8 mouse cellular contexts compared by ENCODE assay signal in genomic region chr6:136532535-136533291, GRCm38 (mm10). TPM values are rescaled to one million over a fixed set of nuclear protein-coding genes. Genes with fewer than 3 reads are reported as not detected.
A peak's percentile ranks its signal among the peaks of the same experiment; 100 is the strongest.
DNase-seq lines count a peak whose midpoint lies in the region; ATAC-seq and TF ChIP-seq lines count a peak whose summit lies in the region.

No protein-coding gene starts in this region.

- peak; percentile 87 for ATAC-seq in forebrain, embryonic 11.5 days (replicated peaks; ENCODE audit: low FRiP score)
- peak; percentile 88 for ATAC-seq in heart, embryonic 14.5 days (ENCODE audit: insufficient number of reproducible peaks, insufficient read depth, low FRiP score, low read depth)
- peak; percentile 82 for ATAC-seq in liver, embryonic 11.5 days (replicated peaks; ENCODE audit: low FRiP score)

- no peak for TF ChIP-seq RAD21 in MEL (IDR thresholded peaks at IDR 0.05; ENCODE audit: low read depth, low read length)

- peaks cover 50% of the 10 kb centered on the region for H3K79me2 ChIP-seq in MEL (ENCODE audit: control insufficient read depth, insufficient read depth, low read length, poor library complexity)

- 16% methylated on average over 7 of the region's 7 CpGs for WGBS in forebrain, embryonic 11.5 days
- 14% methylated on average over 7 of the region's 7 CpGs for WGBS in heart, embryonic 14.5 days
- 32% methylated on average over 7 of the region's 7 CpGs for WGBS in liver, embryonic 11.5 days

- no peaks in the 10 kb centered on the region for H3K27me3 ChIP-seq in MEL (ENCODE audit: control insufficient read depth in 1 of 2, insufficient read depth in 2 of 2, low read length in 2 of 2)
- no peaks in the 10 kb centered on the region for H3K27me3 ChIP-seq in forebrain, embryonic 11.5 days (ENCODE audit: control insufficient read depth, insufficient read depth, low read length)
- H3K27me3 ChIP-seq in heart, embryonic 14.5 days (ENCODE audit: control insufficient read depth, insufficient read depth, low read length) = no peaks in the 10 kb centered on the region
- H3K27me3 ChIP-seq in liver, embryonic 11.5 days (replicated peaks; ENCODE audit: control insufficient read depth, insufficient read depth, low read length) = no peaks in the 10 kb centered on the region

- peaks cover 3 to 41% of the 10 kb centered on the region in 2 experiments for H3K36me3 ChIP-seq in MEL (ENCODE audit: control insufficient read depth in 1 of 2, insufficient read depth in 2 of 2, low read length in 2 of 2)
- H3K36me3 ChIP-seq in forebrain, embryonic 11.5 days (ENCODE audit: control insufficient read depth, insufficient read depth, low read length) = no peaks in the 10 kb centered on the region; the same call in 1 of the 2 replicates
- H3K36me3 ChIP-seq in heart, embryonic 14.5 days (ENCODE audit: control insufficient read depth, insufficient read depth, low read length) = peaks cover 8% of the 10 kb centered on the region
- peaks cover 7% of the 10 kb centered on the region; the same call in 1 of the 2 replicates for H3K36me3 ChIP-seq in liver, embryonic 11.5 days (ENCODE audit: control insufficient read depth, insufficient read depth, low read length)

- peak overlapping the region; percentile 34; the same call in 1 of the 2 replicates for H3K4me2 ChIP-seq in forebrain, embryonic 11.5 days (ENCODE audit: low read depth, low read length, severe bottlenecking)
- H3K4me2 ChIP-seq in heart, embryonic 14.5 days (ENCODE audit: low read length) = peak overlapping the region; percentile 54
- peak overlapping the region; percentile 43 for H3K4me2 ChIP-seq in liver, embryonic 11.5 days

- no peak for TF ChIP-seq CTCF in MEL (IDR thresholded peaks at IDR 0.05 in 2 of 3, conservative IDR thresholded peaks at IDR 0.05 in 1 of 3; ENCODE audit: control insufficient read depth in 1 of 3, insufficient read depth in 1 of 3, low read depth in 2 of 3, low read length in 3 of 3, poor library complexity in 1 of 3, severe bottlenecking in 1 of 3)

- peak overlapping the region; percentile 87 for H3K27ac ChIP-seq in MEL (ENCODE audit: control insufficient read depth, low read depth, low read length)
- H3K27ac ChIP-seq in forebrain, embryonic 11.5 days (ENCODE audit: low read depth, low read length) = peak overlapping the region; percentile 85
- H3K27ac ChIP-seq in heart, embryonic 14.5 days (replicated peaks in 1 of 2; ENCODE audit: control insufficient read depth in 1 of 2, insufficient read depth in 1 of 2, low read depth in 2 of 2, low read length in 2 of 2) = peak overlapping the region; percentile 86 to 95
- peak overlapping the region; percentile 75 for H3K27ac ChIP-seq in liver, embryonic 11.5 days (ENCODE audit: low read depth, low read length)

- H3K4me1 ChIP-seq in MEL (ENCODE audit: control insufficient read depth in 1 of 2, insufficient read depth in 2 of 2, low read length in 2 of 2) = peaks cover 17 to 22% of the 10 kb centered on the region in 2 experiments
- peaks cover 6% of the 10 kb centered on the region; the same call in 1 of the 2 replicates for H3K4me1 ChIP-seq in forebrain, embryonic 11.5 days (replicated peaks; ENCODE audit: control insufficient read depth, insufficient read depth, low read length)
- H3K4me1 ChIP-seq in heart, embryonic 14.5 days (ENCODE audit: control insufficient read depth in 2 of 2, insufficient read depth in 2 of 2, low read length in 2 of 2) = peaks cover 13 to 47% of the 10 kb centered on the region in 2 experiments
- peaks cover 36% of the 10 kb centered on the region for H3K4me1 ChIP-seq in liver, embryonic 11.5 days (replicated peaks; ENCODE audit: control insufficient read depth, insufficient read depth, low read length)

- DNase-seq in MEL (ENCODE audit: low read depth, low spot score) = peak; percentile 90
- DNase-seq in c-Kit-positive CD71-positive TER-119-positive erythroid progenitor cells, embryonic 14.5 days (ENCODE audit: low spot score) = peak; percentile 73
- peak; percentile 80 for DNase-seq in forebrain, embryonic 11.5 days (ENCODE audit: low spot score)
- peak; percentile 80 for DNase-seq in kidney, postnatal 10 days
- peak; percentile 66 for DNase-seq in liver, embryonic 11.5 days (ENCODE audit: low spot score)
- peak; percentile 80 for DNase-seq in neural tube, embryonic 10.5 days (ENCODE audit: extremely low spot score, low spot score)
- peak; percentile 57 for DNase-seq in testis, postnatal 14 days (ENCODE audit: low spot score)

- TF ChIP-seq POLR2A in MEL (IDR thresholded peaks at IDR 0.05; ENCODE audit: control insufficient read depth in 1 of 2, insufficient read depth in 1 of 2, low read depth in 1 of 2, low read length in 2 of 2, poor library complexity in 1 of 2) = 0 out of 4 replicates have a peak, but pooled peaks of 1 of the 2 experiments have one; percentile 32

- no peaks in the 10 kb centered on the region for H3K9me3 ChIP-seq in MEL (replicated peaks; ENCODE audit: insufficient read depth, low read length)
- no peaks in the 10 kb centered on the region; the same call in 1 of the 2 replicates for H3K9me3 ChIP-seq in forebrain, embryonic 11.5 days (ENCODE audit: control insufficient read depth, low read length)
- H3K9me3 ChIP-seq in heart, embryonic 14.5 days (ENCODE audit: control insufficient read depth, low read length) = no peaks in the 10 kb centered on the region
- H3K9me3 ChIP-seq in liver, embryonic 11.5 days (ENCODE audit: control insufficient read depth, low read length) = no peaks in the 10 kb centered on the region

- H3K9ac ChIP-seq in MEL (ENCODE audit: control insufficient read depth, low read depth, low read length, poor library complexity, severe bottlenecking) = peak overlapping the region; percentile 42
- peak overlapping the region; percentile 5; the same call in 1 of the 2 replicates for H3K9ac ChIP-seq in forebrain, embryonic 11.5 days (ENCODE audit: low read length)
- H3K9ac ChIP-seq in heart, embryonic 14.5 days (ENCODE audit: low read length) = peak overlapping the region; percentile 31; the same call in 1 of the 2 replicates
- peak overlapping the region; percentile 22; the same call in 1 of the 2 replicates for H3K9ac ChIP-seq in liver, embryonic 11.5 days (ENCODE audit: low read depth, low read length)

- H3K4me3 ChIP-seq in MEL (ENCODE audit: control insufficient read depth in 1 of 2, insufficient read depth in 1 of 2, low read depth in 2 of 2, low read length in 2 of 2) = peak overlapping the region; percentile 37 to 40
- no peak overlapping the region; the same call in 1 of the 2 replicates for H3K4me3 ChIP-seq in forebrain, embryonic 11.5 days (ENCODE audit: low read depth, low read length)
- peak overlapping the region; percentile 3 to 16; a peak in 3 of 4 replicates for H3K4me3 ChIP-seq in heart, embryonic 14.5 days (ENCODE audit: control insufficient read depth in 1 of 2, insufficient read depth in 1 of 2, low read depth in 1 of 2, low read length in 2 of 2)
- 0 out of 2 replicates have a peak overlapping the region, but pooled peaks have one; percentile 6 for H3K4me3 ChIP-seq in liver, embryonic 11.5 days (ENCODE audit: low read depth, low read length)

- TF ChIP-seq EP300 in MEL (IDR thresholded peaks at IDR 0.05; ENCODE audit: low read depth in 1 of 2, low read length in 2 of 2) = peak in 1 of 2 experiments; percentile 13; a peak in 1 of 4 replicates

TF ChIP-seq in MEL, 35 proteins besides CTCF, POLR2A, EP300 and RAD21:
- peak; percentile 53; the same call in 1 of the 2 replicates for TF ChIP-seq NRF1 (IDR thresholded peaks at IDR 0.05; ENCODE audit: insufficient read depth, low read depth, low read length, poor library complexity, severe bottlenecking)
- peak; percentile 12; the same call in 1 of the 2 replicates for TF ChIP-seq HCFC1 (IDR thresholded peaks at IDR 0.05; ENCODE audit: low read depth, low read length)
- peak; percentile 80 for TF ChIP-seq ZC3H11A (IDR thresholded peaks at IDR 0.05; ENCODE audit: low read depth, low read length)
- peak; percentile 66 for TF ChIP-seq SIN3A (IDR thresholded peaks at IDR 0.05; ENCODE audit: low read length)
- TF ChIP-seq MYC (IDR thresholded peaks at IDR 0.05; ENCODE audit: low read depth, low read length) = 0 out of 2 replicates have a peak, but pooled peaks have one; percentile 53
- TF ChIP-seq GATA1 (IDR thresholded peaks at IDR 0.05; ENCODE audit: low read depth, low read length) = peak; percentile 44; the same call in 1 of the 2 replicates
- TF ChIP-seq MYB (IDR thresholded peaks at IDR 0.05; ENCODE audit: low read depth, low read length) = no peak
- TF ChIP-seq USF1 (IDR thresholded peaks at IDR 0.05; ENCODE audit: low read depth, low read length) = no peak
- TF ChIP-seq NELFE (IDR thresholded peaks at IDR 0.05; ENCODE audit: low read depth, low read length) = peak; percentile 46; the same call in 1 of the 2 replicates
- TF ChIP-seq CHD1 (IDR thresholded peaks at IDR 0.05; ENCODE audit: low read depth, low read length) = no peak; the same call in 1 of the 2 replicates
- TF ChIP-seq POLR2AphosphoS2 (IDR thresholded peaks at IDR 0.05; ENCODE audit: low read length) = no peak
- TF ChIP-seq MAFK (IDR thresholded peaks at IDR 0.05; ENCODE audit: borderline replicate concordance, low read depth, low read length) = no peak
- 0 out of 2 replicates have a peak, but pooled peaks have one; percentile 10 for TF ChIP-seq ETS1 (IDR thresholded peaks at IDR 0.05; ENCODE audit: low read depth, low read length)
- peak; percentile 81 for TF ChIP-seq TBP (IDR thresholded peaks at IDR 0.05; ENCODE audit: low read depth, low read length)

RNA-seq across cellular contexts. Expression of gene Atf7ip, which starts 26.7 kb away (rescaled TPM):
- 7.3 and 10.7 TPM in 2 replicates for total RNA-seq in MEL (2012; rRNA removed)
- polyA plus RNA-seq in MEL (2012; ENCODE audit: insufficient read depth in 1 of 2, insufficient read length in 2 of 2, low read depth in 1 of 2, low replicate concordance in 2 of 2, missing spikeins in 1 of 2) = 10 to 100 TPM; 24.6 to 56.1 TPM
- polyA plus RNA-seq in forebrain, embryonic 11.5 days (2014; fragmentation: Nextera tagmentation; extraction: Ambion mirVana) = 57.8 and 66.6 TPM in 2 replicates
- 40.8 and 47.0 TPM in 2 replicates for polyA plus RNA-seq in heart, embryonic 14.5 days (2014; fragmentation: Nextera tagmentation; extraction: Ambion mirVana)
- polyA plus RNA-seq in liver, embryonic 11.5 days (2014; fragmentation: Nextera tagmentation; extraction: Ambion mirVana) = 31.2 and 32.9 TPM in 2 replicates
